Mouse (Mus musculus) ovary, postnatal 36 days (tissue): ENCODE measurements around the gene Slc17a8.
"Not testable (repeated sequence)": the region's sequence is repeated elsewhere in the genome, so short reads cannot be mapped to it uniquely, and the experiment has no call there.

Experiments used
- DNase-seq: peaks from one replicate; pipeline ENCODE4 v3.0.0; 2022; ENCODE audit warnings: low spot score, mixed read lengths

Gene Slc17a8

GRCm38 (mm10) chr10:89589877-89590276 lies 31.2 kb downstream of the Slc17a8 start:
- no peak for DNase-seq

DNA sequence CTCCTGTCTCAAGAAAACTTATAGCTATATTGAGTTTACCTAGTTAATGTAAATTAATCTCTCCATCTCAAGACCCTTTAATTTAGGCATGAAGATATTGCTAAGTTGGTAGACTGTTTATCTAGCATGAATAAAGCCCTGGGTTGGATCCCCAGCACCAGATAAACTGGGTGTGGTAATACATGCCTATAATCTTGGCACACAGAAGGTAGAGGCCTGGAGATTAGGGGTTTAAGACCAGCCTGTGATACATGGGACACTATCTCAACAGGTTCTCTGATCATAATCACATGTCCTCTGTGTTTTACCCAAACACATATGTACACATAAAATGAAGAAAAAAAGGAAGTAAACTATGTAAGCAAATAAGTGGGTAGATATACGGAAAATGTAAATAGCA lies 32.3 kb downstream of the Slc17a8 start:
- DNase-seq, result no peak

GRCm38 (mm10) chr10:89584709-89585108 lies 36.3 kb downstream of the Slc17a8 start:
- DNase-seq, result no peak

- DNase-seq, result no peak
Measured at GRCm38 (mm10) chr10:89578801-89579200, 42.3 kb downstream of the Slc17a8 start.

DNA sequence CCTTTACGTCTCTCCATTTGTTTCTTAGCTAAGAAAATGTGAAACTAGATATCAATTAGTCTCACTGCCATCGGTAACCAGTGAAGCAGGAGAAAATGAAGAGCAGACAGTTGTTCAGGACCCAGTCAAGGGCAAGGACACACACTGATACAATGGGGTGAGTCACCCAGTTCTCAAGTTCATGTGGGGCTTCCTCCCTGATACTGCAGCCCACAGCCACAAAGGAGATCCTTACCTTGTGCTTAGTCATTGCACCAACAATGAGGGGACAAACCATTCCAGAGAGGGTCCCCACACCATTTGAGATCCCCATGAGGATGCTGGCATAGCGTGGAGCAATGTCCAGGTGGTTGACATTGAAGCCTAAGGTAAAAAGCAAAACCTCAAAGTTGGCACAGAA lies 43.4 kb downstream of the Slc17a8 start:
- DNase-seq, result no peak

DNA sequence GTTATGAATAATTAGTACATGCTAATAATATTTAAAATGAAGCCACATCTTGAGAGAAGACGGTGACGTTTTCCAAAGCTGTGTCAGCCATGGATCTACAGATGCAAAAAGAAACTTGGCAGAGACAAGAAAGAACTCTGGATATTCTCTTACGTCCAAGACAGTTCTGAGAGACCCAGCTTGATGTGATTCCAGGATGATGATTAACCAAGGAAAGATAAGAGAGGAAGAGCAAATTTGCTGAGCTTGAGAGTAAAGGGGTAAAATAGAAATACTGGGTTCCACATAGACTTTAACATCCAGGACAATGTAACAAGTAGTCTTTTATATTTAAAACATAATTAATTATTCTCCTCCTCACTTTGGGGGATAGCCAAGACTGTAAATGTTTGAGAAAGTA lies 47.6 kb downstream of the Slc17a8 start:
- no peak for DNase-seq

GRCm38 (mm10) chr10:89572946-89573345 lies 48.1 kb downstream of the Slc17a8 start:
- DNase-seq, result no peak

DNA sequence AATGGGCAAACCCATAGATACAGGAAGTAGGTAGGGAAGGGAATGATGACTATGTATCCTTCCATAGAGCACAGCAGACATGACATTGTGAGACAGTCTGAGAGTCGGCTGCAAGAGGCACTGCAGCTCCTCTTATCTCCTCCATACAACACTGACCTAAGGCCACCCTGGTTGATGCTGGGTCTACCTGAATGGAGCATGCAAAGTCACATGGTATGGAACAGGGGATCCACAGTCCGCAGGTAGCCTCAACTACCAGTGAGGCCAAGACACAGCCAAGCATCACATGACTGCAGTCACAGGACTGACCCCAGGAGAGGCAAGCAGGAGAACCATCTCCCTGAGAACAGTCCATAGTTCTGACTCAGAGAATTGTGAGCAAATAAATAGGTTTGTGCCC lies 53.7 kb downstream of the Slc17a8 start:
- no peak for DNase-seq

DNA sequence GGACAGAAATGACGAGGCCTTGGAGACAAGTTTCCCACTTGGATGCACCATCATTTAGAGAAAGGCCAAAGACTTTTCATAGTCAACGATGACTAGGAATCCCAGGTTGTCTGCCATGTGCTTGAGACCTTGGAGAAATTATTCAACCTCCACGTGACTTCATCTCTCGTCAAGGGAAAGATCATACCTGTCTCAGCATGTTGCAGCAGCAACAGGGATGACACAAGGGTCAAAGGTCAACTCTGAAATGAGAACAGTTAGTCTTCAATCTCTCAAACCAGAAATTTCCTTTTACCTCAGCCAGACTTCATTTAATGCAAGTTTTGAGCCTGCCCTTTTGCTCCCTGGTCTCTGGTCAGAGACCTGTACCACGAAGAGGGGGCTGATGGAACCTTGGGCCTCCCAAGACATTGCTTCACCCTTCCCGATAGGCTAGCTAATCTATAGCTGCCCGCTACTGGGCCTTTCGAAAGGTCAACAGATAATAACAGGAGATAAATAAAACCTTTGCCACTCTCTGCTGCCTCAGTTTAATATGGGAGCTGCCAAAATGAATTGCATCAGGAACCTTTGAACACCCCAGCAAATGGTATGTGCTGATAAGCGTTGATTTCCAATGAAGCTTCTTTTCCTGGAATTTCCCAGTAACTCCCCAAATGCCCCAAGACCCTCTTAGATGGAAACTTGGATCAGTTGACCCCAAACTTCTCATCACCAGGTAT lies 55.6 kb downstream of the Slc17a8 start:
- DNase-seq, result no peak

DNA sequence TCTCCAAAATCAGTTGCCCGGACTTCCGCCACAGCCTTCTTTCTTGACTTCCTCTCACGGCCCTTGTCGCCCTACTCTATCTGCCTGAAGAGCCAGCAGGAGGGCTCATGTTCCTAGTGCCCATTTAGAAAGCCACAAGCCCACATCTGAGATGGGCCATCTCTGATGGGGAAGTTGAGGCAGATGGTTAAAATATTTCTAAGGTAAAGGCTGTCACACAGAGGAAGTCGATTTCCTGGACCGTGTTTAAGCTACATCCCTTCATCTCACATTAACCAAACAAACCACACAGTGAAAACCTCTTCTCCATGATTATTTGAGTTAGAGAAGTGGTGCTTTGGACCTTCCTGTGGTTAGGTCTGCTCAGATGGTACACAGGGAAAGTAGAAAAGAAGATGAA lies 58.9 kb downstream of the Slc17a8 start:
- DNase-seq, result no peak

- no peak for DNase-seq
Measured at GRCm38 (mm10) chr10:89559351-89559750, 61.7 kb downstream of the Slc17a8 start.

DNA sequence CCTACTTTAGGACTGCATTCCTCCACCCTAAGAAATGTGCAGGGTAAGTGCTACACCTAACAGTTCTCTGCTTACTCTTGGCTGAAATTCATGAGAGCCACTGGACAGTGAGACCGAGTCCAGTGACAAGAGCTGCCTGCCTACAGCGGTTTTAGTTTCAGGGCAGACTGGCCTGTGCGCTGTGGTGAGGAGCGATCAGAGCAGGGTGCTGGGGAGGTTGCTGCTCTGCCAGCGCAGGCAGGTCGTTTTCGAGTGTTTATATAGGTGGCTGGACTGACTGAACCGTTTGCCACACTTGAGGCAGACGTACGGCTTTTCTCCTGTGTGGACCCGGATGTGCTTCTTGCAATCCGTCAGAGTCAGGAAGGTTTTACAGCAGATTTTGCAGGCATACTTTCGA lies 66.2 kb downstream of the Slc17a8 start:
- DNase-seq, result not testable (repeated sequence)

GRCm38 (mm10) chr10:89553855-89554254 lies 67.2 kb downstream of the Slc17a8 start:
- not testable (repeated sequence) for DNase-seq

- no peak for DNase-seq
Measured at GRCm38 (mm10) chr10:89553015-89553414, 68.0 kb downstream of the Slc17a8 start.

- no peak for DNase-seq
Measured at GRCm38 (mm10) chr10:89551657-89552056, 69.4 kb downstream of the Slc17a8 start.

- no peak for DNase-seq
Measured at GRCm38 (mm10) chr10:89548028-89548427, 73.0 kb downstream of the Slc17a8 start.

GRCm38 (mm10) chr10:89546989-89547388 lies 74.1 kb downstream of the Slc17a8 start:
- no peak for DNase-seq

DNA sequence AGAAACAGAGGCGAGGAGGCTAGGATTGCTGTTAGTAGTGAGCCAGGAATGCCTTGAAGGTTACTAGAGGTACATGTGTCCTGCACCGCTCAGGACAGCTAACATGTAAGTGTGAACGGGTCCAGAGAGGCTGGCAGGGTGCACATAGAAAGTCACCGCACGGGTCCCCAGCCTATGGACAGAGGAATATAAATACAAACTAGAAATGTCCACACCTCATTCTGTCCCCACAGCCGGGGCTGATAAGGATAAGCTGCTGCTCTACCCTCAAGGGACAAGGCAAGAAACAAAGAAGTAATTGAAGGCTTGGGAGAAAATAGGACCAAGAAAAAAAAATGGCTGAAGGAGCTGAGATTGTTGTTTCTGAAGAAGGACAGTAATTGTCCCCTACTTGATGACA lies 77.2 kb downstream of the Slc17a8 start:
- no peak for DNase-seq

- no peak for DNase-seq
Measured at GRCm38 (mm10) chr10:89542321-89542720, 78.7 kb downstream of the Slc17a8 start.

DNA sequence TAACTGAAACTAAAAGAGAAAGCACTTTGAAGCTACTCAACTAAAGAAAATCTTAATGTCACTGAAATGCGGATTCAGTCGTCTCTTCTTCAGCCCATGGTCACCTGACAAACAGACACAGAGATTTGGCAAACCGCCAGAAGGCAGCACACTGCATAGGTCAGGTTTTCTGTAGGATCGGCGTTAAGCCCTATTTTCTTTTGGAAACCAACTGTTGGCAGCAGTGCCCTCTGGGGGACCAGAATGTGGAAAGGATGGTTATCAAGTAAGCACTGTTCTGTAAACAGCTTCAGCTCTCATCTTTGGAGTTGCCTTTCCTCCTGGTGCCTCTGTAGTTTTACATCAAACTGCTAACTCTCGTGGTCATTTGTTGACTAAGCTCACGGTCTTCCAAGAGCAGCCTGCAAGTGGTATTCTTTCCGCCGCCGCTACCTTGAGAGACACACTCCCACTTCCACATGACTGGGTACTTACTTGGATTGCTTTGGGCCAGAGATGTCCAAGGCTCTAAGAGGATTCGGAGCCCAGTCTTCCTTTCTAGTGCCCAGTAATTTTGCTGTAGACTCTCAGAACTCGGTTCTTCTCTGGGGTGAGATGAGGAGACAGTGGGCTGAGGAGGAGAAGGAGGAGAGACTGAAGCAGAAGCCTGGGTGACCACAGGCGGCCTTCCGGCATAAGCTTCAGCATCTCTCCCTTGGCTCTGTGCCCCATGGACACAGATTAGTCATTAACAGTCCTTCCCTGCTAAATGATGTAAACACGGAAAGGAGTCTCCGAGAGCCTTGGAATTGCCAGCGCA lies 87.9 kb downstream of the Slc17a8 start, which contains the start of gene Nr1h4:
Gene Nr1h4 (minus strand): TSS at position 657 of the 799 bp plus-strand sequence.
- peak; percentile 37 for DNase-seq

- no peak for DNase-seq
Measured at GRCm38 (mm10) chr10:89532451-89532850, 88.6 kb downstream of the Slc17a8 start.

GRCm38 (mm10) chr10:89531976-89532375 lies 89.1 kb downstream of the Slc17a8 start:
- DNase-seq, result no peak

DNA sequence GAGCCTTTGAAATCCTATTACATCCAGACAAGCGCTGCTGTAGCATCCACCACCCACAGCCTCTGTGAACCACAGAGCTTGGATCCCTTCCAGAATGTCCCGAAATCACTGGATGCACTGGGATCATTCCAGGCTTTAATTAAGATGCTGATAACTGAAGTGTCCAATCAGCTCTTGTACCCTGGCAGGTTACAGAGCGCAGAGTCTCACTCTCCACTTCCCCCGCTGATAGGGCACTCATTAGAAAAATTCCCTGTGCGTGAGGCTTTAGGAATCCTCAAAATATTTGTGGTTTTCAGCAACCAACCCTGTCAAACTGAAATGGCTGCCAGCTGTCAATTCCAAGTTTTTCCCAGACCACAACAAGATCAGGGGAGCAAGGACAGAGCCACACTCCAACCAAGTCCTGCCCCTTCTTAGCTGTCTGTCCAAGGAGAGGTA lies 89.8 kb downstream of the Slc17a8 start:
- DNase-seq, result no peak
